Comparison of ENCODE assay signal across 9 mouse cellular contexts in the genomic region with DNA sequence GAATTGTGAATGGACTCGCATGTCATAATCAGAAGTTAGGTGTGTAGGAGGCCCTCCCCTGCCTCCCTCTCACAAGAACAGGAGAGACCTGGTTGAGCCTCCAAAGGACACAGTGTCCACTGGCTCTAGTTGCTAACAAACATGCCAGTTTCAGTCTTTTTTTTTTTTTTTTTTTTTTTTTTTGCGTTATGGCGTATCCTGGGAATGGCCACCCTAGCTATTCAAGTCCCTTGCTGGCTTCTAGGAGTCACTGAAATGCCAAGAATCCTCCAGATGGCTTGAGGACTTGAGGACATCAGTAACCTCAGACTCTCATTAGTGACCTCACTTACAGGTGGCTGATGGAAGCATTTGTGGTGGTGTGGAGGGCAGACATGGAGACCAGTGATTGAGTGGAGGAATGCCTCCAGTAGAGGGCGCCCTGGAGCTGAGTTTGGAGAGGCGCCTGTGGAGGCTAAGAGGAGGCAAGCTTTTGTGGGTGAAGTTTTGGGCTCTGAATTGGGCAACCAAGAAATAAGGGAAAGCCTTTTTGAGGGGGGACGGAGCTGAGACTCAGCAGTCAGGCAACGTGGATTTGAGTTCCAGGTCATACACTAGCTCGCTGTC.
DNase-seq lines count a peak whose midpoint lies in the region; ATAC-seq and TF ChIP-seq lines count a peak whose summit lies in the region.
"Had no signal": no experiment of that assay in that cellular context is flagged by ENCODE, and none has a peak within 500 bp of the region (broad histone marks: within the 10 kb centered on the region; RNA-seq: fewer than 3 reads in every experiment).

No protein-coding gene starts in this region.

- H3K9me3 ChIP-seq in intestine, embryonic 14.5 days (ENCODE audit: control insufficient read depth, low read length) = no peaks in the 10 kb centered on the region
- H3K9me3 ChIP-seq in intestine, embryonic 15.5 days = no peaks in the 10 kb centered on the region
- H3K9me3 ChIP-seq in ES-E14 (ENCODE audit: control insufficient read depth, insufficient read depth, low read depth, low read length) = no peaks in the 10 kb centered on the region
- H3K9me3 ChIP-seq in limb, embryonic 11.5 days (ENCODE audit: control insufficient read depth, low read length) = no peaks in the 10 kb centered on the region
- H3K9me3 ChIP-seq: neural tube, embryonic 12.5 days had no signal

- in situ Hi-C loops in ES-E14 (cut with MboI; ENCODE audit: low sequenced_read_pairs in 2 of 2, unreplicated experiment in 2 of 2) = no loop called here

- H3K4me2 ChIP-seq in intestine, embryonic 14.5 days (ENCODE audit: low read length) = no peak overlapping the region
- H3K4me2 ChIP-seq in intestine, embryonic 15.5 days (replicated peaks) = no peak overlapping the region
- H3K4me2 ChIP-seq in limb, embryonic 11.5 days (ENCODE audit: low read depth, severe bottlenecking) = no peak overlapping the region
- H3K4me2 ChIP-seq: neural tube, embryonic 12.5 days had no signal

- ATAC-seq in intestine, embryonic 14.5 days (replicated peaks; ENCODE audit: low FRiP score, low TSS enrichment, low read depth) = no peak
- no peak for ATAC-seq in intestine, embryonic 15.5 days
- ATAC-seq in limb, embryonic 11.5 days (ENCODE audit: insufficient number of reproducible peaks, low FRiP score, low TSS enrichment, low read depth) = no peak

- H3K27me3 ChIP-seq in intestine, embryonic 14.5 days (replicated peaks; ENCODE audit: control insufficient read depth, insufficient read depth, low read length) = no peaks in the 10 kb centered on the region
- no peaks in the 10 kb centered on the region for H3K27me3 ChIP-seq in intestine, embryonic 15.5 days (replicated peaks)
- H3K27me3 ChIP-seq in limb, embryonic 11.5 days (ENCODE audit: control insufficient read depth, insufficient read depth, low read length) = no peaks in the 10 kb centered on the region
- H3K27me3 ChIP-seq: neural tube, embryonic 12.5 days had no signal

- no peak overlapping the region for H3K27ac ChIP-seq in intestine, embryonic 14.5 days (ENCODE audit: low read depth)
- no peak overlapping the region for H3K27ac ChIP-seq in intestine, embryonic 15.5 days
- no peak overlapping the region for H3K27ac ChIP-seq in ES-E14 (ENCODE audit: insufficient read depth, low read depth, low read length, poor library complexity, severe bottlenecking)
- no peak overlapping the region for H3K27ac ChIP-seq in limb, embryonic 11.5 days (replicated peaks; ENCODE audit: low read depth, low read length)
- H3K27ac ChIP-seq: neural tube, embryonic 12.5 days had no signal

- peak; percentile 80 for DNase-seq in intestine, embryonic 14.5 days (ENCODE audit: low spot score)
- peak; percentile 69 for DNase-seq in ES-E14 (ENCODE audit: low read depth, low spot score)
- peak; percentile 21 for DNase-seq in c-Kit-negative CD71-positive TER-119-positive erythroid progenitor cells, embryonic 14.5 days (ENCODE audit: low read depth, low spot score)
- peak; percentile 76 for DNase-seq in heart, postnatal 4 days
- peak; percentile 83 for DNase-seq in limb, embryonic 11.5 days (ENCODE audit: low spot score)
- peak; percentile 63 for DNase-seq in retina, postnatal 1 day
- DNase-seq in thymus, postnatal 4 days = peak; percentile 93

- no peaks in the 10 kb centered on the region for H3K4me1 ChIP-seq in intestine, embryonic 14.5 days (replicated peaks; ENCODE audit: control insufficient read depth, insufficient read depth, low read length)
- H3K4me1 ChIP-seq in intestine, embryonic 15.5 days (replicated peaks) = no peaks in the 10 kb centered on the region
- H3K4me1 ChIP-seq in ES-E14 (ENCODE audit: control insufficient read depth in 2 of 2, insufficient read depth in 2 of 2, low read length in 2 of 2, poor library complexity in 1 of 2) = no peaks in the 10 kb centered on the region
- no peaks in the 10 kb centered on the region for H3K4me1 ChIP-seq in limb, embryonic 11.5 days (ENCODE audit: control insufficient read depth, insufficient read depth, low read length)
- H3K4me1 ChIP-seq: neural tube, embryonic 12.5 days had no signal

- H3K36me3 ChIP-seq in intestine, embryonic 14.5 days (ENCODE audit: control insufficient read depth, insufficient read depth, low read length) = no peaks in the 10 kb centered on the region
- no peaks in the 10 kb centered on the region for H3K36me3 ChIP-seq in intestine, embryonic 15.5 days
- H3K36me3 ChIP-seq in ES-E14 (ENCODE audit: control insufficient read depth, insufficient read depth, low read length, poor library complexity, severe bottlenecking) = no peaks in the 10 kb centered on the region
- no peaks in the 10 kb centered on the region for H3K36me3 ChIP-seq in limb, embryonic 11.5 days (ENCODE audit: control insufficient read depth, insufficient read depth, low read length)
- H3K36me3 ChIP-seq: neural tube, embryonic 12.5 days had no signal

- H3K9ac ChIP-seq in intestine, embryonic 14.5 days (ENCODE audit: low read length) = no peak overlapping the region
- no peak overlapping the region for H3K9ac ChIP-seq in intestine, embryonic 15.5 days
- no peak overlapping the region for H3K9ac ChIP-seq in ES-E14 (ENCODE audit: insufficient read depth, low read depth, low read length, poor library complexity, severe bottlenecking)
- no peak overlapping the region for H3K9ac ChIP-seq in limb, embryonic 11.5 days (ENCODE audit: low read length)
- H3K9ac ChIP-seq: neural tube, embryonic 12.5 days had no signal

- WGBS in intestine, embryonic 14.5 days = 63% methylated on average over 8 of the region's 8 CpGs
- 63% methylated on average over 8 of the region's 8 CpGs for WGBS in intestine, embryonic 15.5 days
- 66% methylated on average over 8 of the region's 8 CpGs for WGBS in limb, embryonic 11.5 days

- H3K4me3 ChIP-seq in intestine, embryonic 14.5 days (ENCODE audit: low read depth, low read length) = no peak overlapping the region
- H3K4me3 ChIP-seq in intestine, embryonic 15.5 days (replicated peaks) = no peak overlapping the region
- H3K4me3 ChIP-seq in ES-E14 (ENCODE audit: insufficient read depth in 1 of 2, low read depth in 1 of 2, low read length in 2 of 2, poor library complexity in 1 of 2, severe bottlenecking in 1 of 2) = no peak overlapping the region
- no peak overlapping the region for H3K4me3 ChIP-seq in limb, embryonic 11.5 days (ENCODE audit: low read depth, low read length)
- H3K4me3 ChIP-seq: neural tube, embryonic 12.5 days had no signal

TF ChIP-seq in ES-E14, 5 proteins besides CTCF, POLR2A, EP300 and RAD21:
- TF ChIP-seq CHD2 (IDR thresholded peaks at IDR 0.05; ENCODE audit: low read depth, low read length) = no peak
- peak; percentile 61; the same call in 1 of the 2 replicates for TF ChIP-seq ZNF384 (IDR thresholded peaks at IDR 0.05; ENCODE audit: low read depth, low read length)
- 0 out of 2 replicates have a peak, but pooled peaks have one; percentile 25 for TF ChIP-seq ZC3H11A (IDR thresholded peaks at IDR 0.05; ENCODE audit: borderline replicate concordance, low read depth, low read length)
- TF ChIP-seq MAFK (IDR thresholded peaks at IDR 0.05; ENCODE audit: insufficient read depth, low read depth, low read length) = no peak
- TF ChIP-seq HCFC1 (IDR thresholded peaks at IDR 0.05; ENCODE audit: borderline replicate concordance, insufficient read depth, low read length) = no peak

Comparison
In these comparisons a context has a peak if more than half of its experiments do, and no peak if none do; other contexts are left out.
1. DNase-seq: peak in every context shown above with its lines; median percentile 93 in thymus, postnatal 4 days; 83 in limb, embryonic 11.5 days; 80 in intestine, embryonic 14.5 days; 76 in heart, postnatal 4 days; 69 in ES-E14; 63 in retina, postnatal 1 day; 21 in c-Kit-negative CD71-positive TER-119-positive erythroid progenitor cells, embryonic 14.5 days.